Mouse (Mus musculus): ENCODE results near the gene Tab2.

Gene Tab2

GRCm38 (mm10) chr10:7956228-7957001, at the start of gene Tab2:
Tab2 (minus strand) TSS chr10:7956230.
- peak; percentile 85 to 93 for DNase-seq (ENCODE audit: low spot score in 2 of 2)

- no peak for DNase-seq (ENCODE audit: low spot score in 2 of 2)
Observed at GRCm38 (mm10) chr10:7992258-7992919, 36.4 kb upstream of the Tab2 start.

- no peak for DNase-seq (ENCODE audit: low spot score in 2 of 2)
Observed at GRCm38 (mm10) chr10:7991596-7991995, 35.6 kb upstream of the Tab2 start.

GRCm38 (mm10) chr10:7987521-7987920, 31.5 kb upstream of the Tab2 start:
- no peak for DNase-seq (ENCODE audit: low spot score in 2 of 2)

- DNase-seq (ENCODE audit: low spot score in 2 of 2): no peak
Observed at GRCm38 (mm10) chr10:7976462-7976861, 20.4 kb upstream of the Tab2 start.

GRCm38 (mm10) chr10:7968747-7969280, 12.8 kb upstream of the Tab2 start:
- DNase-seq (ENCODE audit: low spot score in 2 of 2): no peak

- DNase-seq (ENCODE audit: low spot score in 2 of 2): no peak
Observed at GRCm38 (mm10) chr10:7967096-7967495, 11.1 kb upstream of the Tab2 start.

GRCm38 (mm10) chr10:7959073-7959472, 3.0 kb upstream of the Tab2 start:
- no peak for DNase-seq (ENCODE audit: low spot score in 2 of 2)

- peak; percentile 66 to 68 for DNase-seq (ENCODE audit: low spot score in 2 of 2)
Observed at GRCm38 (mm10) chr10:7955634-7956121, 352 bp downstream of the Tab2 start.

- peak; percentile 67 to 75 for DNase-seq (ENCODE audit: low spot score in 2 of 2)
Observed at GRCm38 (mm10) chr10:7954989-7955633, 919 bp downstream of the Tab2 start.

GRCm38 (mm10) chr10:7954627-7954988, 1.4 kb downstream of the Tab2 start:
- peak in 1 of 2 experiments; percentile 18 for DNase-seq (ENCODE audit: low spot score in 2 of 2)

GRCm38 (mm10) chr10:7943006-7943405, 13.0 kb downstream of the Tab2 start:
- DNase-seq (ENCODE audit: low spot score in 2 of 2): no peak

- DNase-seq (ENCODE audit: low spot score in 2 of 2): no peak
Observed at GRCm38 (mm10) chr10:7936556-7937192, 19.4 kb downstream of the Tab2 start.

GRCm38 (mm10) chr10:7932958-7933357, 23.1 kb downstream of the Tab2 start:
- DNase-seq (ENCODE audit: low spot score in 2 of 2): no peak

GRCm38 (mm10) chr10:7928996-7929395, 27.0 kb downstream of the Tab2 start:
- no peak for DNase-seq (ENCODE audit: low spot score in 2 of 2)

- no peak for DNase-seq (ENCODE audit: low spot score in 2 of 2)
Observed at GRCm38 (mm10) chr10:7925481-7925880, 30.5 kb downstream of the Tab2 start.

- DNase-seq (ENCODE audit: low spot score in 2 of 2): no peak
Observed at GRCm38 (mm10) chr10:7923433-7923832, 32.6 kb downstream of the Tab2 start.

- no peak for DNase-seq (ENCODE audit: low spot score in 2 of 2)
Observed at GRCm38 (mm10) chr10:7911268-7911667, 44.8 kb downstream of the Tab2 start.

GRCm38 (mm10) chr10:7907151-7907550, 48.9 kb downstream of the Tab2 start:
- no peak for DNase-seq (ENCODE audit: low spot score in 2 of 2)

GRCm38 (mm10) chr10:7904157-7904556, 51.9 kb downstream of the Tab2 start:
- DNase-seq (ENCODE audit: low spot score in 2 of 2): no peak

- no peak for DNase-seq (ENCODE audit: low spot score in 2 of 2)
Observed at GRCm38 (mm10) chr10:7900719-7901627, 55.1 kb downstream of the Tab2 start.

Measured in spleen, postnatal 10 days (tissue).